ENCODE assay signal across 14 mouse cellular contexts in the genomic region with DNA sequence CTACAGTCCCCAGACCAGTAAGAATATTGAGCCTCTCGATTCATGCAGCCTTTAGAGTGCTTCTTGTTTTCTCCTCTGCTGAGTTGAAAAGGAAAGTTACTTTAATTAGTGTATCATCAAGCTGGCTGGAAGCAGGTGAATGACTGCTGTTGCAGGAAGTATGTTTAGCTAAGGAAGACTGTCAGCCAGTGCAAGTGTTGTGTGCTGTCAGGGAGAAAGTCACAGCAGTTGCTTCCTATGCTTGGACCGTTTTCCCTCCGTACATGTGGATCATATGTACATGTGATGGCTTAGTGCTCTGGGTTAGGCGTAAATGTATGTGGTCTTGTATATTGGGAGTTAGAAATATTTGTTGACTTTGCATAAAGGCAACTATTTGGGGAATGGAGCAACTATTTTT.
"Had no signal": no experiment of that assay in that cellular context is flagged by ENCODE, and none has a peak within 500 bp of the region (broad histone marks: within the 10 kb centered on the region; RNA-seq: fewer than 3 reads in every experiment).

No protein-coding gene starts in this region.

- H3K9ac ChIP-seq: liver, embryonic 13.5 days had no signal

- H3K4me2 ChIP-seq: liver, embryonic 13.5 days had no signal

- H3K27ac ChIP-seq: kidney, postnatal 0 days; layer of hippocampus, adult 2 months; left cerebral cortex, adult 2 months; liver, embryonic 13.5 days; midbrain, embryonic 10.5 days had no signal

- H3K4me3 ChIP-seq: layer of hippocampus, adult 2 months; left cerebral cortex, adult 2 months; liver, embryonic 13.5 days; midbrain, embryonic 10.5 days had no signal

- H3K36me3 ChIP-seq: liver, embryonic 13.5 days; midbrain, embryonic 10.5 days had no signal

- DNase-seq: kidney, adult 11 months; kidney, adult 8-10 months; kidney, postnatal 25 days; layer of hippocampus, adult 9-11 months; liver, embryonic 13.5 days; lung, adult 2 months; lung, postnatal 14 days; thymus, adult 18-20 months; thymus, postnatal 36 days had no signal

- H3K9me3 ChIP-seq: liver, embryonic 13.5 days; midbrain, embryonic 10.5 days had no signal

- H3K27me3 ChIP-seq: liver, embryonic 13.5 days had no signal

- ATAC-seq: midbrain, embryonic 16.5 days had no signal
